In the genomic region with DNA sequence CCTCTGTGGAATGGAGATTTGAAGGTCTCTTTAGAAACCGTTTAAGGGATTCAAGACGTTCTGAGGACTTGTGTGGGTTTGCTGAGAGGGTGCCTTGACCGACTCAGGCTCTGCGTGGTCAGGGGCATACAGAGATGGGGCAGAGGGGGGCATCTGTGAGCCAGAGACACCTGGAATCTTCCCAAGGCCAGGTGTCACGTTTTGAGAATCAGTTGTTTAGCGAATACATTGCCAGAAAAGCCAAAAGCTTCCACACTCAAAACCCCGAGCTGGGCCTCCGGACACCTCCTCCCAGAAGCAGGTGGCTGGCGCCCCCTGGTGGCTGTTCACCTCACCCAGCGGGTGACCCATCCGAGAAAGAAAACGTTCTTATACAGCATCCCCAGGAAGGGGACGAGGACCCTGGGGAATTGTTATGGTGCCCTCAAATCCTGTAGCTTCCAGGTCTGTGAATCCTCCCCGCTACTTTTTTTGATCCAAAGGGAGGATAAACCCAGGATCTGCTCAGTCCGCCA, we compare ENCODE assay signal across 7 mouse cellular contexts. TPM values are rescaled to one million over a fixed set of nuclear protein-coding genes. Genes with fewer than 3 reads are reported as not detected.
A peak's percentile ranks its signal among the peaks of the same experiment; 100 is the strongest.
DNase-seq lines count a peak whose midpoint lies in the region; ATAC-seq and TF ChIP-seq lines count a peak whose summit lies in the region.

No protein-coding gene starts in this region.

- peak; percentile 28; the same call in 1 of the 2 replicates for TF ChIP-seq POLR2A in bone marrow, adult 2 months (IDR thresholded peaks at IDR 0.05; ENCODE audit: borderline replicate concordance, control insufficient read depth, low read depth, low read length)
- TF ChIP-seq POLR2A in small intestine, adult 2 months (IDR thresholded peaks at IDR 0.05; ENCODE audit: low read depth, low read length) = 0 out of 2 replicates have a peak, but pooled peaks have one; percentile 15

- ATAC-seq in embryonic facial prominence, embryonic 14.5 days (ENCODE audit: low read depth) = 0 out of 2 replicates have a peak, but pooled peaks have one; percentile 58
- ATAC-seq in hindbrain, embryonic 11.5 days (ENCODE audit: low FRiP score) = no peak

- no peak overlapping the region for H3K4me3 ChIP-seq in bone marrow, adult 2 months (replicated peaks; ENCODE audit: control insufficient read depth, low read depth, low read length)
- H3K4me3 ChIP-seq in embryonic facial prominence, embryonic 14.5 days (ENCODE audit: low read depth, low read length) = no peak overlapping the region
- H3K4me3 ChIP-seq in hindbrain, embryonic 11.5 days (ENCODE audit: low read depth, low read length) = no peak overlapping the region
- no peak overlapping the region for H3K4me3 ChIP-seq in left cerebral cortex, adult 2 months
- H3K4me3 ChIP-seq in megakaryocyte, embryonic 14.5 days (replicated peaks) = peak overlapping the region; percentile 65
- no peak overlapping the region for H3K4me3 ChIP-seq in small intestine, adult 2 months (ENCODE audit: low read depth, low read length)

- peak; percentile 91 for DNase-seq in MN1 (ENCODE audit: low spot score)
- peak; percentile 84 for DNase-seq in embryonic facial prominence, embryonic 14.5 days (ENCODE audit: low spot score)
- DNase-seq in hindbrain, embryonic 11.5 days (ENCODE audit: low spot score) = peak; percentile 93
- peak; percentile 60 to 69 for DNase-seq in left cerebral cortex, adult 2 months (ENCODE audit: extremely low spot score in 1 of 2, low spot score in 2 of 2)

- WGBS in bone marrow, adult 2 months = 14% methylated on average over 15 of the region's 15 CpGs
- 11% methylated on average over 15 of the region's 15 CpGs for WGBS in embryonic facial prominence, embryonic 14.5 days
- 13% methylated on average over 15 of the region's 15 CpGs for WGBS in hindbrain, embryonic 11.5 days
- WGBS in small intestine, adult 2 months = 16% methylated on average over 15 of the region's 15 CpGs

- peaks cover 3% of the 10 kb centered on the region; the same call in 1 of the 2 replicates for H3K4me1 ChIP-seq in bone marrow, adult 2 months (ENCODE audit: control insufficient read depth, insufficient read depth, low read length)
- 0 out of 2 replicates have a peak, but pooled peaks cover 4% of the 10 kb centered on the region for H3K4me1 ChIP-seq in embryonic facial prominence, embryonic 14.5 days (ENCODE audit: control insufficient read depth, insufficient read depth, low read length)
- no peaks in the 10 kb centered on the region for H3K4me1 ChIP-seq in hindbrain, embryonic 11.5 days (replicated peaks; ENCODE audit: control insufficient read depth, insufficient read depth, low read length)
- H3K4me1 ChIP-seq in megakaryocyte, embryonic 14.5 days = peaks cover 35% of the 10 kb centered on the region
- no peaks in the 10 kb centered on the region for H3K4me1 ChIP-seq in small intestine, adult 2 months (ENCODE audit: control insufficient read depth, insufficient read depth, insufficient read length, low read length)

- peaks cover 10% of the 10 kb centered on the region; the same call in 1 of the 2 replicates for H3K9me3 ChIP-seq in embryonic facial prominence, embryonic 14.5 days (ENCODE audit: control insufficient read depth, low read length)
- no peaks in the 10 kb centered on the region for H3K9me3 ChIP-seq in hindbrain, embryonic 11.5 days (ENCODE audit: control insufficient read depth, low read length)
- no peaks in the 10 kb centered on the region; the same call in 1 of the 2 replicates for H3K9me3 ChIP-seq in megakaryocyte, embryonic 14.5 days

- H3K9ac ChIP-seq in embryonic facial prominence, embryonic 14.5 days (ENCODE audit: low read depth, low read length) = peak overlapping the region; percentile 35; the same call in 1 of the 2 replicates
- H3K9ac ChIP-seq in hindbrain, embryonic 11.5 days (ENCODE audit: low read depth, low read length) = no peak overlapping the region

- H3K27ac ChIP-seq in bone marrow, adult 2 months (ENCODE audit: control insufficient read depth, insufficient read depth, low read depth, low read length, poor library complexity) = 0 out of 2 replicates have a peak overlapping the region, but pooled peaks have one; percentile 8
- no peak overlapping the region for H3K27ac ChIP-seq in embryonic facial prominence, embryonic 14.5 days (replicated peaks; ENCODE audit: low read depth, low read length)
- no peak overlapping the region for H3K27ac ChIP-seq in hindbrain, embryonic 11.5 days (ENCODE audit: low read depth, low read length)
- H3K27ac ChIP-seq in left cerebral cortex, adult 2 months = no peak overlapping the region
- no peak overlapping the region for H3K27ac ChIP-seq in small intestine, adult 2 months (ENCODE audit: insufficient read depth, low read depth, low read length)

- intact Hi-C loops in left cerebral cortex, adult 2 months (cut with DNase I) = loop anchor here (1.0 kb wide), 2 partner anchors 42 to 449 kb away; no protein-coding TSS in a partner anchor

- peak; percentile 87 for TF ChIP-seq CTCF in bone marrow, adult 2 months (IDR thresholded peaks at IDR 0.05; ENCODE audit: control insufficient read depth, insufficient read depth, low read length)
- TF ChIP-seq CTCF in left cerebral cortex, adult 2 months (IDR thresholded peaks at IDR 0.05) = peak; percentile 85
- peak; percentile 99 for TF ChIP-seq CTCF in small intestine, adult 2 months (IDR thresholded peaks at IDR 0.05; ENCODE audit: extremely low read depth, insufficient read length, insufficient replicate concordance, low read depth, low read length)

- H3K4me2 ChIP-seq in embryonic facial prominence, embryonic 14.5 days (ENCODE audit: low read depth, low read length) = peak overlapping the region; percentile 16; the same call in 1 of the 2 replicates
- no peak overlapping the region for H3K4me2 ChIP-seq in hindbrain, embryonic 11.5 days (replicated peaks; ENCODE audit: low read depth, low read length)

- H3K36me3 ChIP-seq in embryonic facial prominence, embryonic 14.5 days (ENCODE audit: control insufficient read depth, insufficient read depth, low read length) = no peaks in the 10 kb centered on the region
- H3K36me3 ChIP-seq in hindbrain, embryonic 11.5 days (ENCODE audit: control insufficient read depth, insufficient read depth, low read length) = no peaks in the 10 kb centered on the region
- peaks cover 10% of the 10 kb centered on the region for H3K36me3 ChIP-seq in megakaryocyte, embryonic 14.5 days (replicated peaks; ENCODE audit: low read length)
- no peaks in the 10 kb centered on the region for H3K36me3 ChIP-seq in small intestine, adult 2 months (ENCODE audit: control insufficient read depth, insufficient read depth, low read length)

- H3K27me3 ChIP-seq in embryonic facial prominence, embryonic 14.5 days (replicated peaks; ENCODE audit: control insufficient read depth, insufficient read depth, low read length) = no peaks in the 10 kb centered on the region
- no peaks in the 10 kb centered on the region for H3K27me3 ChIP-seq in hindbrain, embryonic 11.5 days (ENCODE audit: control insufficient read depth, insufficient read depth, low read length)
- peaks cover 7% of the 10 kb centered on the region for H3K27me3 ChIP-seq in megakaryocyte, embryonic 14.5 days (replicated peaks)
- H3K27me3 ChIP-seq in small intestine, adult 2 months (ENCODE audit: control insufficient read depth, insufficient read depth, low read length) = no peaks in the 10 kb centered on the region

RNA-seq across cellular contexts. Expression of a gene that starts 15.4 kb away (rescaled TPM):
- 1.4 and 1.8 TPM in 2 replicates for polyA plus RNA-seq in bone marrow, adult 2 months (2011; ENCODE audit: insufficient read depth, insufficient read length, low replicate concordance, missing spikeins)
- 94.4 and 109 TPM in 2 replicates for polyA plus RNA-seq in embryonic facial prominence, embryonic 14.5 days (2014; fragmentation: Nextera tagmentation; extraction: Ambion mirVana)
- 18.8 and 21.3 TPM in 2 replicates for polyA plus RNA-seq in hindbrain, embryonic 11.5 days (2014; fragmentation: Nextera tagmentation; extraction: Ambion mirVana)
- total RNA-seq in left cerebral cortex, adult 2 months (2021) = 10 to 100 TPM; 21.0 to 25.3 TPM
- 4.0 TPM in 1 of 2 replicates, not detected in the other for polyA plus RNA-seq in megakaryocyte, embryonic 14.5 days (2012; ENCODE audit: insufficient read depth, low replicate concordance)
- polyA plus RNA-seq in small intestine, adult 2 months (2012; rRNA removed) = 10.1 and 13.5 TPM in 2 replicates

RNA-seq across cellular contexts. Expression of a gene that starts 16.7 kb away (rescaled TPM):
- polyA plus RNA-seq in bone marrow, adult 2 months (2011; ENCODE audit: insufficient read depth, insufficient read length, low replicate concordance, missing spikeins) = 48.2 and 146 TPM in 2 replicates
- polyA plus RNA-seq in embryonic facial prominence, embryonic 14.5 days (2014; fragmentation: Nextera tagmentation; extraction: Ambion mirVana) = 4.9 and 5.2 TPM in 2 replicates
- 0.96 and 1.0 TPM in 2 replicates for polyA plus RNA-seq in hindbrain, embryonic 11.5 days (2014; fragmentation: Nextera tagmentation; extraction: Ambion mirVana)
- total RNA-seq in left cerebral cortex, adult 2 months (2021) = 10 to 100 TPM; 25.7 to 28.3 TPM
- 39.4 and 167 TPM in 2 replicates for polyA plus RNA-seq in megakaryocyte, embryonic 14.5 days (2012; ENCODE audit: insufficient read depth, low replicate concordance)
- 31.5 and 52.3 TPM in 2 replicates for polyA plus RNA-seq in small intestine, adult 2 months (2012; rRNA removed)

RNA-seq across cellular contexts. Expression of a gene that starts 43.1 kb away (rescaled TPM):
- 108 and 116 TPM in 2 replicates for polyA plus RNA-seq in bone marrow, adult 2 months (2011; ENCODE audit: insufficient read depth, insufficient read length, low replicate concordance, missing spikeins)
- polyA plus RNA-seq in embryonic facial prominence, embryonic 14.5 days (2014; fragmentation: Nextera tagmentation; extraction: Ambion mirVana) = 103 and 107 TPM in 2 replicates
- polyA plus RNA-seq in hindbrain, embryonic 11.5 days (2014; fragmentation: Nextera tagmentation; extraction: Ambion mirVana) = 108 TPM in 2 replicates
- 100 to 1,000 TPM; 125 to 128 TPM for total RNA-seq in left cerebral cortex, adult 2 months (2021)
- 39.7 and 56.2 TPM in 2 replicates for polyA plus RNA-seq in megakaryocyte, embryonic 14.5 days (2012; ENCODE audit: insufficient read depth, low replicate concordance)
- 31.2 and 57.5 TPM in 2 replicates for polyA plus RNA-seq in small intestine, adult 2 months (2012; rRNA removed)

RNA-seq across cellular contexts. Expression of a gene that starts 43.4 kb away (rescaled TPM):
- polyA plus RNA-seq in bone marrow, adult 2 months (2011; ENCODE audit: insufficient read depth, insufficient read length, low replicate concordance, missing spikeins) = 42.7 and 57.4 TPM in 2 replicates
- 37.2 and 39.3 TPM in 2 replicates for polyA plus RNA-seq in embryonic facial prominence, embryonic 14.5 days (2014; fragmentation: Nextera tagmentation; extraction: Ambion mirVana)
- polyA plus RNA-seq in hindbrain, embryonic 11.5 days (2014; fragmentation: Nextera tagmentation; extraction: Ambion mirVana) = 45.1 and 51.1 TPM in 2 replicates
- total RNA-seq in left cerebral cortex, adult 2 months (2021) = 10 to 100 TPM; 41.8 to 47.3 TPM
- polyA plus RNA-seq in megakaryocyte, embryonic 14.5 days (2012; ENCODE audit: insufficient read depth, low replicate concordance) = 9.0 and 14.3 TPM in 2 replicates
- 9.3 and 10.7 TPM in 2 replicates for polyA plus RNA-seq in small intestine, adult 2 months (2012; rRNA removed)
